Mouse (Mus musculus) liver, postnatal 0 days (tissue): ENCODE results near the gene Chd6.

Experiments used
- CTCF ChIP-seq: sonication (generic); IDR thresholded peaks from 2 replicates; pipeline ENCODE4 v1.5.1; 2016; ENCODE audit warnings: antibody characterized with exemption, low read depth
- EP300 ChIP-seq: IDR thresholded peaks from 2 replicates; pipeline ENCODE4 v1.6.1; 2016; ENCODE audit warnings: antibody characterized with exemption, low read depth, mild to moderate bottlenecking

DNA sequence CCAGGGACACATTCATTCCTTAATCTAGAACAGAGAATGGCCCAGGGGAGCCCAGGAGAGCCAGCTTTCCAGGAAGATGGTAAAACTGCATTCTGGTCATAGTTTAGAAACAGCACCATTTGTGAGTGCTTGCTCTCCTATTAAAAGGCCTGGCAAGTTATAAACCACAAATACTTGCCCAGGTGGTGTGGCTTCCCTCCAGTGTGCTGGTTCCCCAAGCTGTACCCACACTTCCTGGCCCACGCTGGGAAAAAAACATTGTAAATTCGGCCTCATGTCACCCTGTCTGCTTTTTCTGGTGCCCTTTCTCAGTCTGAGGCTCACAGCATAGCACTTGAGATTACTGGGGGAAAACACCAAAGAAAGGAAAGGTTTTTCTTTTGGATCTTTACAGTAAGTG lies 55.1 kb downstream of the Chd6 start:
- no peak for TF ChIP-seq CTCF
- no peak for TF ChIP-seq EP300
